In the genomic region with DNA sequence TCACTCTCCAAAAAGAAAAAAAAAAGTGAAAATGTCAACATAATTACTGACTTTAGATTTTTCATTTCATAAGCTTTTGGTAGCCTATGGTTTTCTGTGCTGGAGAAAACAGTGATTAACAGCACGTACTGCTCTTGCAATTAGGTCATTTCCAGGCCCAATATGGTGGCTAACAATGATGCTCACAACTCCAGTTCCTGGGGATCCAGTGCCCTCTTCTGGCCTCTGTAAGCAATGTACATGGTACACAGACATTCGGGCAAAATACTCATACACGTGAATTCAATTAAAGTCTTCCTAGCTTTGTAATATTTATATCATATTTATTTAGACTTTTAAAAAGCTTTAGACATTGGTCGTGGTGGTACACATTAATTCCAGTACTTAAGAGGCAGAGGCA, we compare ENCODE assay signal across 11 mouse cellular contexts. TPM values are rescaled to one million over a fixed set of nuclear protein-coding genes. Genes with fewer than 3 reads are reported as not detected.
DNase-seq lines count a peak whose midpoint lies in the region; TF ChIP-seq lines count a peak whose summit lies in the region.
"Had no signal": no experiment of that assay in that cellular context is flagged by ENCODE, and none has a peak within 500 bp of the region (broad histone marks: within the 10 kb centered on the region; RNA-seq: fewer than 3 reads in every experiment).

No protein-coding gene starts in this region.

- H3K36me3 ChIP-seq in ES-E14 (ENCODE audit: control insufficient read depth, insufficient read depth, low read length, poor library complexity, severe bottlenecking), result no peaks in the 10 kb centered on the region
- H3K36me3 ChIP-seq: embryonic facial prominence, embryonic 13.5 days; lung, embryonic 15.5 days had no signal

- no peak overlapping the region for H3K9ac ChIP-seq in ES-E14 (ENCODE audit: insufficient read depth, low read depth, low read length, poor library complexity, severe bottlenecking)
- H3K9ac ChIP-seq: embryonic facial prominence, embryonic 13.5 days; lung, embryonic 15.5 days had no signal

- DNase-seq in adrenal gland, postnatal 25 days, result peak; percentile 15
- no peak for DNase-seq in adrenal gland, postnatal 4 days (ENCODE audit: low spot score in 2 of 2)
- DNase-seq in layer of hippocampus, adult 11-12 months (ENCODE audit: low spot score), result peak; percentile 4
- no peak for DNase-seq in layer of hippocampus, postnatal 36 days
- DNase-seq in ES-E14 (ENCODE audit: low read depth, low spot score), result no peak
- DNase-seq in lung, postnatal 10 days, result peak; percentile 21
- DNase-seq in frontal cortex, postnatal 14 days (ENCODE audit: low spot score in 2 of 2), result no peak
- DNase-seq in gastrocnemius, postnatal 4 days (ENCODE audit: low spot score in 2 of 2), result no peak
- DNase-seq: right cerebral cortex, postnatal 14 days had no signal

- no peaks in the 10 kb centered on the region for H3K9me3 ChIP-seq in ES-E14 (ENCODE audit: control insufficient read depth, insufficient read depth, low read depth, low read length)
- H3K9me3 ChIP-seq: embryonic facial prominence, embryonic 13.5 days; lung, embryonic 15.5 days had no signal

- no peaks in the 10 kb centered on the region for H3K4me1 ChIP-seq in ES-E14 (ENCODE audit: control insufficient read depth in 2 of 2, insufficient read depth in 2 of 2, low read length in 2 of 2, poor library complexity in 1 of 2)
- H3K4me1 ChIP-seq: embryonic facial prominence, embryonic 13.5 days; lung, embryonic 15.5 days had no signal

- H3K4me3 ChIP-seq in ES-E14 (ENCODE audit: insufficient read depth in 1 of 2, low read depth in 1 of 2, low read length in 2 of 2, poor library complexity in 1 of 2, severe bottlenecking in 1 of 2), result no peak overlapping the region
- H3K4me3 ChIP-seq: embryonic facial prominence, embryonic 13.5 days; lung, embryonic 15.5 days had no signal

- in situ Hi-C loops in ES-E14 (cut with MboI; ENCODE audit: low sequenced_read_pairs in 2 of 2, unreplicated experiment in 2 of 2), result loop anchor here in 1 of 2 experiments (25.0 kb wide), 2 partner anchors 132 to 332 kb away; no protein-coding TSS in a partner anchor

- no peak overlapping the region for H3K27ac ChIP-seq in ES-E14 (ENCODE audit: insufficient read depth, low read depth, low read length, poor library complexity, severe bottlenecking)
- H3K27ac ChIP-seq: embryonic facial prominence, embryonic 13.5 days; lung, embryonic 15.5 days had no signal

TF ChIP-seq in ES-E14, 5 proteins besides CTCF, POLR2A, EP300 and RAD21:
- TF ChIP-seq ZNF384 (IDR thresholded peaks at IDR 0.05; ENCODE audit: low read depth, low read length), result no peak
- TF ChIP-seq MAFK (IDR thresholded peaks at IDR 0.05; ENCODE audit: insufficient read depth, low read depth, low read length), result no peak
- peak; percentile 66; the same call in 1 of the 2 replicates for TF ChIP-seq ZC3H11A (IDR thresholded peaks at IDR 0.05; ENCODE audit: borderline replicate concordance, low read depth, low read length)
- no peak for TF ChIP-seq HCFC1 (IDR thresholded peaks at IDR 0.05; ENCODE audit: borderline replicate concordance, insufficient read depth, low read length)
- no peak for TF ChIP-seq CHD2 (IDR thresholded peaks at IDR 0.05; ENCODE audit: low read depth, low read length)

RNA-seq across cellular contexts. Expression of a gene that starts 3.8 kb away (rescaled TPM):
- total RNA-seq in adrenal gland, postnatal 25 days (2021), result 72.7 and 108 TPM in 2 replicates
- total RNA-seq in adrenal gland, postnatal 4 days (2021), result 10 to 100 TPM; 72.9 to 76.0 TPM
- total RNA-seq in layer of hippocampus, postnatal 36 days (2021), result 10 to 100 TPM; 42.9 to 54.5 TPM
- 15.8 and 18.1 TPM in 2 replicates for total RNA-seq in ES-E14 (2012; rRNA removed)
- total RNA-seq in gastrocnemius, postnatal 4 days (2021), result 10 to 100 TPM; 32.3 to 39.5 TPM

RNA-seq across cellular contexts. Expression of a gene that starts 23.4 kb away (rescaled TPM):
- total RNA-seq in adrenal gland, postnatal 25 days (2021), result 7.9 and 10.0 TPM in 2 replicates
- total RNA-seq in adrenal gland, postnatal 4 days (2021), result 10 to 100 TPM; 16.7 to 17.2 TPM
- 1 to 10 TPM; 3.2 to 3.9 TPM for total RNA-seq in layer of hippocampus, postnatal 36 days (2021)
- 1.9 and 3.0 TPM in 2 replicates for total RNA-seq in ES-E14 (2012; rRNA removed)
- total RNA-seq in gastrocnemius, postnatal 4 days (2021), result 10 to 100 TPM; 12.2 to 12.5 TPM

Comparison
In these comparisons a context has a peak if more than half of its experiments do, and no peak if none do; other contexts are left out.
1. DNase-seq: peak in adrenal gland, postnatal 25 days (single experiment), layer of hippocampus, adult 11-12 months (single experiment) and lung, postnatal 10 days (single experiment); none in adrenal gland, postnatal 4 days (0 of 2), layer of hippocampus, postnatal 36 days (0 of 2), ES-E14 (single experiment), frontal cortex, postnatal 14 days (0 of 2) and gastrocnemius, postnatal 4 days (0 of 2).